Mouse (Mus musculus): ENCODE measurements around the gene Timm13.

The Timm13 gene

DNA sequence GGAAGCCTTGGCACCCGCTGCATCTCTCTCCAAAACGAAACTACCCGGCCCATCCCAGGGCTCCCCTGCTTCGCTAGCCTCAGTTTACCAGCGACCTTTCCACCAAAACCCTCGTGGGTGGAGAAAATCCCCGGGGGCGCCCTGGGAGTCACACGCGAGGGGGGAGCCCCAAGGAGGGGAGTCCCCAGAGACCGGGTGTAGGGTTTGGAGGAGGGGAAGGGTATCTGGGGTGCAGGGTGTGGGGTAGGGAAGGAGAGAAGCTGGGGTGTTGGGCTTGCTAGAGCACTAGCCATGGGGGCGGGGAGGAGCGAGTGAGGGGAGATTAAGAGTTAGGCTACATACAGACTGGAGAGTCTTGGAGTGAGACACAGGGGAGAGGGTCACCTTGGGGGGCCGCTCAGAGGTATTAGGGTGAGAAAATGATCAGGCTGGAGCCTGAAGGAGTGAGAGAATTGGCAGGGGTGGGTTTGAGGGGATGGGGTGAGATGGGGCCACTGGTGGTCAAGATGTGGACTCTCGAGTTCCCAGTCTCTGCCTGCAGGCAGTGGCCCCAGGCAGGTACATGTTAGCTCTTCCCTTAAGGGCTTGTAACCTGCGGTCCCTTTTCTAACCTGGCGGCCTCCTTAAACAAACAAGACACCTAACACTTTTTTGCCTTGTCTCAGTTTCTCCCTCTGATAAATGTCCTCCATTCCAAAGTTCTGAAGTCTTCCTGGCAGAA lies 32.1 kb upstream of the Timm13 start:
- DNase-seq (ENCODE audit: low spot score) = no peak

- peak; percentile 23 for DNase-seq (ENCODE audit: low spot score)
These were observed 31.4 kb upstream of the Timm13 start for GRCm38 (mm10) chr10:80932206-80932605.

GRCm38 (mm10) chr10:80931695-80932094 lies 30.9 kb upstream of the Timm13 start:
- DNase-seq (ENCODE audit: low spot score) = no peak

GRCm38 (mm10) chr10:80931153-80931671 lies 30.4 kb upstream of the Timm13 start:
- no peak for DNase-seq (ENCODE audit: low spot score)

GRCm38 (mm10) chr10:80930361-80931152 lies 29.8 kb upstream of the Timm13 start:
- peak; percentile 52 for DNase-seq (ENCODE audit: low spot score)

DNA sequence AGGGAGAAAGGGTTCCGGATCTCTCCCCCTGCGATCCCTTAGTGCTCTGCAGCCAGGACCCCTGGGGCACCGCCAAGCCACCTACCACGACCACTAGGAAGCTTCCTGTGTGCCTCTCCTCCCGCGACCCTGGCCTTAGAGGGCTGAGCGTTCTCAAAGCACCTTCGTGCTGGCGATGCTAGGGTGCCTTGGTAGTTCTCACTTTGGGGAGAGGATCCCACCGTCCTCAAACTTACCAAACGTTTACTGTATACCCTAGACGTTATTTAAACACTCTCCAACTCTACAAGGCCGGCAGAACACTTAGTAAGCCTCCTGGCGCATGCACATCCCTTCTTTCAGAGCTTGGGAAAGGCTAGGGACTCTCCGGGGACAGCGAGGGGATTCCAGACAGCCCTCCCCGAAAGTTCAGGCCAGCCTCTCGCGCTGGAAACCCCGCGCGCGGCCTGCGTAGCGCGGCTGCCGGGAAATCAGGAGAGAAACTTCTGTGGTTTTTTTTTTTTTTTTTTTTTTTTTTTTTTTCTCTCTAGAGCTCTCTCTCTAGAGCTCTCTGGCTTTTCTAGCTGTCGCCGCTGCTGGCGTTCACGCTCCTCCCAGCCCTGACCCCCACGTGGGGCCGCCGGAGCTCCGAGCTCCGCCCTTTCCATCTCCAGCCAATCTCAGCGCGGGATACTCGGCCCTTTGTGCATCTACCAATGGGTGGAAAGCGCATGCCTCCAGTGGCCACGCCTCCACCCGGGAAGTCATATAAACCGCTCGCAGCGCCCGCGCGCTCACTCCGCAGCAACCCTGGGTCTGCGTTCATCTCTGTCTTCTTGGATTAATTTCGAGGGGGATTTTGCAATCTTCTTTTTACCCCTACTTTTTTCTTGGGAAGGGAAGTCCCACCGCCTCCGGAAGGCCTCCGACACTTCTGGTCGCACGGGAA lies 28.8 kb upstream of the Timm13 start, which contains the start of gene Gadd45b:
TSS of gene Gadd45b (plus strand) at position 775 of the 928 bp plus-strand sequence.
- DNase-seq (ENCODE audit: low spot score) = peak; percentile 99

- peak; percentile 88 for DNase-seq (ENCODE audit: low spot score)
These were observed 28.0 kb upstream of the Timm13 start for GRCm38 (mm10) chr10:80928586-80929298.

GRCm38 (mm10) chr10:80925472-80925871 lies 24.7 kb upstream of the Timm13 start:
- no peak for DNase-seq (ENCODE audit: low spot score)

DNA sequence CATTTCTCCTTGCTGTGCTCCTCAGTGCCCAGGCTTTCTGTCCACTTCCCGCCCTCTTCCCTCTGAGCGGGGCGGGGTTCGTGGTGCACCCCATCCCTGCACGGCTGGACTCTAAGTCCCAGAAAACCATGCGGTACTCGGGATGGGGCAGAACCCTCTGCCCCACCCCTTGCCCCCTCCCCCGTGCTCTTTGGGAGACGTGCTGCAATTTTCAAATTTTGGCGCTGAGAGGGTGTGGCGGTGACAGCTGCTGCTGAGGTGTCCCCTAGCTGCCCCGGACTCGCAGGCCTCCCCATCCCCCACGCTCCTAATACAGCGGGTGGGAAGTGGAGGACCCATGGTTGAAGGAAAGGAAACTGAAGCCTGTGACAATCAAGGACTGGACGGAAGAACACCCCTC lies 21.2 kb upstream of the Timm13 start:
- DNase-seq (ENCODE audit: low spot score) = no peak

GRCm38 (mm10) chr10:80917779-80918434 lies 17.1 kb upstream of the Timm13 start, which contains the start of gene Lmnb2:
Lmnb2 (minus strand) TSS chr10:80918245.
- peak; percentile 48 for DNase-seq (ENCODE audit: low spot score)

DNA sequence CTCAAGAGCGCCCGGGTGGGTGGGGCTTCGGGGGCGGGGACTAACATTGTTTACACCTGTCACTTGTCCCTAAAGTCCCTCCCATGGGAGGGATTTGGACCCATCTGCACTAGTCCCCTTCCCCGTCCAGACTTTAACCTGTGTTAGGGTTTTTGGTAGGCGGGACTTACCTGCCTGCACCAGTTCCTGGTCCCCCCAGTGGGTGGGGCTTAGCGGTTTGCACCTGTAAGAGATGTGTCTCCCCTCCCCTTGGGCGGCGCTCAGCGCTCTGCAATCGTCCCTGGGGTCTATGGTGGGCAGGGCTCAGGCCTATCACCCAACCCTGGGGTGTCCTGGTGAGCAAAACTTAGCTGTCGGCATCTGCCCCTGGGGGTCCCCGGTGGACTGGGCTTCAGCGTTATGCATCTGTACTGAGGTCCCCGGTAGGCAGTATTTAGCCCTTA lies 16.6 kb upstream of the Timm13 start:
- DNase-seq (ENCODE audit: low spot score) = no peak

GRCm38 (mm10) chr10:80915736-80916135 lies 15.0 kb upstream of the Timm13 start:
- no peak for DNase-seq (ENCODE audit: low spot score)

GRCm38 (mm10) chr10:80915260-80915659 lies 14.5 kb upstream of the Timm13 start:
- DNase-seq (ENCODE audit: low spot score) = no peak

DNA sequence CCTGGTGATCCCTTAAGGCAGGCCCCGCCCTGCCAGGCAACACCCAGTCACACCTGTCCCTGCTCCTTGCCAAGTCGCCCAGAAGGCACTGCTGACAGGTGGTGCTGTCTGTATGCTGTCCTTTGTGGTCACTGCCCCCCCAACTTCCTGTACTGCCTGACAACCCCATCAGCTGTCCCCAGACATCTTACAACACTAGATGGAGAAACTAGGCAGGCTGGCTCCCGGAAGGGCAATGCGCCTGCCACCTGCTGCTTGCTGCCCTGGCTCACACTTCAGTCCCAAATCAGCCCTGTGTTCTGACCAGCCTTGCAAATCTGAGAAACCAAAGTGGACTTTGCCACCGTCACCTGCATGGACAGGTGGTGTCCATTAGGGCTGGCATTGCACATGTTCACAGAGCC lies 13.5 kb upstream of the Timm13 start:
- DNase-seq (ENCODE audit: low spot score) = peak; percentile 30

- DNase-seq (ENCODE audit: low spot score) = no peak
These were observed 12.7 kb upstream of the Timm13 start for GRCm38 (mm10) chr10:80913364-80914011.

GRCm38 (mm10) chr10:80911891-80912290 lies 11.1 kb upstream of the Timm13 start:
- DNase-seq (ENCODE audit: low spot score) = no peak

DNA sequence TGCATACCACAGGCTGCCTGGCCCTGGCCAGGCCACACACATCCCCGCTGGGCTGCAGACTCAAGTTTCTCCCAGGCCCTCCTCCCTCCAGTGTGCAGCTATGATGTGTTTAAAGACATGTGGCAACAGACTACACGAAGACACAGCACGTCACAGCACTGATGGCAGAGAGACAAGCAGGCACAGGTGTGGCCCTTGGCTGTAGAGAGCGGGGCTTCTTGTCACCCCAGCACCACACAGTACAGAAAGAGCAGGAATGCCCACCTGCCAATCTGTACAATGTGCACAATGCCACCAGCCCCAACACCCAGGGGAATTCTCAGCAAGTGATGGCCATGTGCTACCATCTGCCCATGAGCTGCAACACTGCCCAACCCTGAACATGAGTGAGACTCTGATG lies 10.6 kb upstream of the Timm13 start:
- no peak for DNase-seq (ENCODE audit: low spot score)

DNA sequence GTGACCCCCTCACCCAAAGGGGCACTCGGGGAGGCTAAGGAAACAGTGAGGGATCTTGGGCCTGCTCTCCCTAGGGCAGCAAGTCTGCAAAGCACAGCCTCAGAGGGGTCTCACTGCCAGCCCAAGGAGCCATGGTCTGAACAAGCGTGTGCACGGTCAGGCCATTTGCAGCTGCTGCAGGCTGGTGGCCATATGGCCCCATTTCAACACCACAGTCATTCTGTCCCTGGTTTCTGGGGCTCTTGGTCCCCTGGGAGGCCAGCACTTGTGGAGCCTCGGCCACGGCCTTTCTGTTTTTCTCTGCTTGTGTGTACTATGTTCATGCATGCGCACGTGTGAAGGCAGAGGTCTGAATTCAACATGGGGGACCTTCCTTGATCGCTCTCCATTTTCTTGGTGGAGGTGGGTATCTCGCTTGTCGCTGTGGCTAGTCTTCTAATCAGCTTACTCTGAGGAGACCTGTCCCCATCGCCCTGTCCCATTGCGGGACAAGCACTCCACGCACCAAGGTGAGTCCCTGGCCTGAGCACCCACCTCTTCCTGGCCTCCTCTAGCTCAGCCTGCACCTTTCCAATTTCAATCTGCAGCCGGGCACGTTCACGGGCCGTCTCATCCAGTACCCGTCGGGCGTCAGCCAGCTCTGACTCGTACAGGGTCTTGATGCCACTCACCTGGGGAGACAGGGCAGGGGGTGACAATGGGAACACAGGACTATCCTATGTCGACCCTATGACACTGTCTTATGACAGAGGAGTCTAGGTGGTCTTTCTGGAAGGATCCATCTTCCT lies 8.8 kb upstream of the Timm13 start:
- DNase-seq (ENCODE audit: low spot score) = no peak

GRCm38 (mm10) chr10:80904709-80905108 lies 3.9 kb upstream of the Timm13 start:
- DNase-seq (ENCODE audit: low spot score) = no peak

Data from T-cell, adult 2 months (primary cell).